Mouse (Mus musculus) bone marrow macrophage, adult 2 months (primary cell): ENCODE results near the gene Nutm1.

Source experiments
- CTCF ChIP-seq: IDR thresholded peaks from 2 replicates; pipeline ENCODE4 v1.5.1; 2012; ENCODE audit warnings: low read depth, mild to moderate bottlenecking, low read length, moderate library complexity
- POLR2A ChIP-seq: IDR thresholded peaks from 2 replicates; pipeline ENCODE4 v1.6.1; 2012; ENCODE audit warnings: mild to moderate bottlenecking, low read depth, low read length, borderline replicate concordance

DNA sequence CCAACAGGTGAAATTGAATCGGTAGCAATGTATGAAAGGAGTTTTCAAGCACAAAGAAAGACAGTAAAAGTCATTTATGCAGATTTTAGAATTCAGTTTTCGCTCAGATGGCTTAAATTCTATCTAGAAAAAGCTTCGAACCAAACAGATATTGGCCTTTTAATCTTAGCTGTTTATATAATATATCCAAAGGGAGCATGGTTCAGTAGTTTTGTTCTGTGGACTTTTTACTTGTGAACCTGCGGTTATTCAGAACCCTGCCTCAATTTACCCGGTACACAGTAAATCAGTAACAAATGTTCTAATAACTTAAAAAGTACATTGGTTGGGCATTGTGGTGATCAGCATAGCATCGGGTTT lies 25.9 kb upstream of the Nutm1 start:
- no peak for TF ChIP-seq CTCF
- no peak for TF ChIP-seq POLR2A
